Mouse (Mus musculus) cerebellum, postnatal 10 days (tissue): ENCODE results near the gene Klhdc7b.
"Not testable (repeated sequence)": the region's sequence is repeated elsewhere in the genome, so short reads cannot be mapped to it uniquely, and the experiment has no call there.

Experiments used
- DNase-seq, 2 experiments: peaks; one replicate each; pipeline ENCODE4 v3.0.0; 2021; ENCODE audit warnings: mixed read lengths in 2 of 2

The Klhdc7b gene

DNA sequence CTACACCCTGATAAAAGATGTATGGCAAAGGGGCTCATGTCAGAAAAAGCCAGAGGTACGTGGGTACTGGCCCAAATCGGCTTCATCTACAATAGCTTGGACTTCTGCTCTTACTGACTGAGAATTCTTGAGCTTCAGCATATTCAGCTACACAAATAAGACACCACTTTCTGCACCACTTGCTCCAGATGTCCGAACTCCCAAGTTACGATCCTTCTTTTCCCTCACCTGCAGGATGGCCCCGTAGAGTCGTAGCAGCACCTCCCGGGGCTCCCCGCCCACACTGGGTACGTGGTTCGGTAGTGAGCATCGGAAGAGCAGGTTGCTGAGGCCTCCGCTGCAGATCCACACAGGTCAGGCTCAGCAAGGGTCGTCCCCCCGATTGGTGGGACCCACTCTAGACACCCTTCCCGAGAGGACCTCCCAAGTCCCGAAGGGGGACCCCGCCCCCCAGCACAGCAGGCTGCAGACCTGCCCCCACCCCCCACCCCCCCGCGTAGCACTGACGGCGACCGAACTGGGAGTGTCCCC, 44.2 kb downstream of the Klhdc7b start:
- DNase-seq, result no peak

DNA sequence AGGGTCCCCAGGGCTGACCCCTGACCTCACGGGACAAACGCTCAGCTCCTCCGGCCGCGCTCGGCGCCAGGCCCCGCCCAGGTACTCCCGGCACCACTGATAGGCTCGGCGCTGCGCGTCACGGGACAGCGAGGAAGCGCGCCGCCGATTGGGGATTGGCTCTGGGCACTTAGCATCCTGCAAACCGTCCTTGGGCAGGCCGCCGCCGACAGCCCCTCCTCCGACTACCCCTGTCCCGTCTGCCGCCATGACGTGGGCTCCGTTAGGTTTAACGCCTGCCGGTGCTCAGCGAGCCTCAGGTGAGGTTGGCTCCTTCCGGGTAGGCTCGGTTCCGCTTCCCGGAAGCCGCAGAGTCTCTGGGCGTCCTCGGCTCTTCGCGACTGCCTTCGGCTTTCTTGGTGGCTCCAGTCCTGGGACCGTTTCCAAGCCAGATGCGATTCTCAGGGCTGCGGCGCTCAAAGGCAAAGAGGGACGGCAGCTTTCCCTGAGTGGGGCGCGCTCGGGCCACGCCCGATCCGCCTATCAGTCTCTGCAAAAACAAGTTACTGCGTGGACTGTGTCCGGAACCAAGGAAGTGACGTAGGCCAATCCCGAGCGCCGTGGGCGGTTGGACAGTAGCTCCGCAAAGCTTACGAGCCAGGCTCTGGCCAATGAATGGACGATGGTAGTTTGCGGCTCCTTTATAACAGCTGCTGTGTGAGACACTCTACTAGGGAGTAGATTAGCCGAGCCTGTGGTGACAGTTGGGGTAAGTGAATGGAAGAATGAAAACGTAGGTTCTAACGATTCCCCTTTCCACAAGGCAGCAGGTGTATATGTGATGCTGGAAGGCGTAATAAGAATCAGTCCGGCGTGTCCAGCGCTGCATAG, 44.9 kb downstream of the Klhdc7b start, which contains the start of the genes C730034F03Rik, Gm44502 and Chkb:
Gene C730034F03Rik, plus strand, starts transcription at position 238 of the 870 bp plus-strand sequence.
Gene Gm44502, minus strand, starts transcription at position 345 of the 870 bp plus-strand sequence.
Gene Chkb, minus strand, starts transcription at position 557 of the 870 bp plus-strand sequence.
- DNase-seq, result peak; percentile 95 to 96

DNA sequence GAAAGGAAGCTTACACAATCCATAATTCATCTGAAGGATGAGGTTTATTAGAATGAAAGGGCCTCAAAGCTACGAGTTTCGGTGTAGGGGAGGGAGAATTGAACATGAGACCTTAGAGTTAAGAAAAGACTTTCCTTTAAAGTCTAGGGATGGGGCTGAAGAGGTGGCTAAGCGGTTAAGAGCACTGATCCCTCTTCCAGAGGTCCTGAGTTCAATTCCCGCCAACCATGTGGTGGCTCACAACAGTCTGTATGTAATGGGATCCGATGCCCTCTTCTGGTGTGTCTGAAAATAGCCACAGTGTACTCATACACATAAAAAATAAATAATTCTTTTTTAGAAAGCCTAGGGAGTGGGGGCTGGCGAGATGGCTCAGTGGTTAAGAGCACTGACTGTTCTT, 45.6 kb downstream of the Klhdc7b start:
- peak; percentile 49 to 61 for DNase-seq

DNA sequence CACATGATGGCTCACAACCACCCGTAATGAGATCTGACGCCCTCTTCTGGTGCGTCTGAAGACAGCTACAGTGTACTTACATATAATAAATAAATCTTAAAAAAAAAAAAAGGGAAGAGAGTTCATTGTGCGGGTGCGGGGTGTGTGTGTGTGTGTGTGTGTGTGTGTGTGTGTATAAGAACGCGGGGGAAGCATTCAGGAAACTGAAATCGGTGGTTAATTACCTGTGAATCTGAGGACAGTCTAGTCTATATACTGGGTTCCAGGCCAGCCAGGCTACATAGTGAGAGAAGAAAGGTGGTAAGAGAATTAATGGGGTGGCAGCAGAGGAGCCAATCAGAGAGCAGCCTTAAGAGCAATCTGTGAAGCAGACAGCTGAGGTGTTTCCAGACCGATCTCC, 46.1 kb downstream of the Klhdc7b start:
- DNase-seq, result not testable (repeated sequence)

DNA sequence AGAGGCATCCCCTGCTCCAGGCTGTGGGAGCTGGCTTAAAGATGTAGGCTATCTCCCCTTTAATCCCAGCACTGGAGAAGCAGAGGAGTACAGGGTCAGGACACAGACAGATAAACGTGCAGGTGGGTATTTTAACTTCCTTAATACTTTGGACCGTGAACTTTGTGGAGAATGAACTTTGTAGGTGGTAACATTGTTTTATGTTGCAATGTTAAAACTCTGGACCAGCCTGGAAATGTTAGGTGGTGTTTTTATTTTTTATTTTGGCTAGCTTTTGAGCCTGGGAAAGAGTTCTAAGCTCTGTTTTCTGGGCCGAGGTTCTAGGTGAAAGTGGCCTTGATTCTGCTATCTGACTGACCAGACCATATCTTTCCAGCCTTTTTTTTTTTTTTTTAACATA, 46.6 kb downstream of the Klhdc7b start:
- DNase-seq, result no peak

DNA sequence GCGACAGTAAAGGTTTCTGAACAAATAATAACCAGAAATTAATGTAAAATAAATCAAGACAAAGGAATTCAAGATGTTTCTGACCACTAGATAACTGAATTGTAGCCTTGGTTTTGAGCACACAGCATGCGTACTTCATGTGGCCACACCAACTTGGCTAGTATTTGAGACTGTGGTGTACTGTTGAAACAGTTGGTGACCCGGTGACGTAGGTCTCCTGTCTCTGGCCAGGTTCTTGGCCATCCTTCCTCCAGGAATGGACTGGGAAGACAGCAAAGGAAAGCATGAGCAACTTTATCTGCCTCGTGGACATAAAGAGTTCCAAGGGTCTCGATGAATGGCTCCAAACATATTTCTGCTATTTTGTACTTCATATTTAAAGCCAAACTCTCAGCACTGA, 47.1 kb downstream of the Klhdc7b start:
- DNase-seq, result no peak

DNA sequence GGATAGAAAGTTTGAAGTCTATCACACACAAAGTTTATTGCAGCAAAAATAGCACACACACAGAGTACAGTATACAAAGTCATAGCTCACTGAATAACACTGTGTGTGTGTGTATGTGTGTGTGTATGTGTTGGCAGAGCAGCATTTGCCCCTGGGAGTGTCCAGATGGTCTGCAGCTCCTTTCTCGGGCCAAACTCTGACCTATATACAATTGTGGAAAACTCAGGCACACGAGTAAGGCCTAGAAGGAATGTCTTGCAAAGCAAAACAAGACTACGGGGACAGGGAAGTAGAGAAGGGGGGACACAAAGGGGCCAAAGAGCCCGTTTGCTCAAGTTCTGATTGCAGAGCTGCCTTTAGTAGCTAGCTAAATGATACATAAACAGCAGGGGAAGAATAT, 48.2 kb downstream of the Klhdc7b start:
- DNase-seq, result peak; percentile 68 to 69

DNA sequence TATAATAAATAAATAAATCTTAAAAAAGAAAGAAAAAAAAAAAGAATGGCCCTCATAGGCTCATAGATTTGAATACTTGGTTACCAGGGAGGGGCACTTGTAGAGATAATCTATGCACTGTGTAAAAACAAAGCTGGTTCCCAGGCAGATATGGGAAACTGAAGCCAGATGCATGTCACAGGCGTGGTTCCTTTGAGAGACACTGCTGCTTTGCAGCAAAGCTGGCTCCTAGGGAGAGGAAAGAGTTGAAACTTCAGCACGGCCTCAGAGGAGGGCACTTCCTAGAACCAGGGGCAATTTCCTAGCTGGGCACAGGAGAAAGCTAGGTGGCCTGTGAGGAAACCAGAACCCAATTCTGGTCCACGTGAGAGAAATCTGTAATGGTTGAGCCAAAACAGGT, 49.4 kb downstream of the Klhdc7b start:
- DNase-seq, result no peak

DNA sequence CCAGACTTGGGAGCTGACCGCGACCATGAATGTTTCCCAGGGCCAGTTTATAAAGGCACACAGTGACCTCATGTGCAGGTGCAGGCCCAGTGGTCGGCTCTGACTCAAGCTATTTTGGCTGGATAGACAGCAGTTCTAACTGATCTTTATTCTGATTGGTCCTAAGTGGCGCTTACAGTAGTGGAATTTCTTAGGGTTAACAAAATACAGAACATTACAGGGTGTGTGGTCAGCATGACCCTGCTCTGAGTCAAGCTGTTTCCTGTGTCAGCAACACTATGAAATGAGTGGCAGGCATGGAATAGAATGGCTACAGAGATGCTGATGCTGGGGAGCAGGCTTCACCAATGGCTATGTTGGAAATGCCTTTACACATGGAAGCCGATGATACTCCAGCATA, 51.2 kb downstream of the Klhdc7b start:
- DNase-seq, result no peak
